20 mouse cellular contexts compared by ENCODE assay signal in the genomic region with DNA sequence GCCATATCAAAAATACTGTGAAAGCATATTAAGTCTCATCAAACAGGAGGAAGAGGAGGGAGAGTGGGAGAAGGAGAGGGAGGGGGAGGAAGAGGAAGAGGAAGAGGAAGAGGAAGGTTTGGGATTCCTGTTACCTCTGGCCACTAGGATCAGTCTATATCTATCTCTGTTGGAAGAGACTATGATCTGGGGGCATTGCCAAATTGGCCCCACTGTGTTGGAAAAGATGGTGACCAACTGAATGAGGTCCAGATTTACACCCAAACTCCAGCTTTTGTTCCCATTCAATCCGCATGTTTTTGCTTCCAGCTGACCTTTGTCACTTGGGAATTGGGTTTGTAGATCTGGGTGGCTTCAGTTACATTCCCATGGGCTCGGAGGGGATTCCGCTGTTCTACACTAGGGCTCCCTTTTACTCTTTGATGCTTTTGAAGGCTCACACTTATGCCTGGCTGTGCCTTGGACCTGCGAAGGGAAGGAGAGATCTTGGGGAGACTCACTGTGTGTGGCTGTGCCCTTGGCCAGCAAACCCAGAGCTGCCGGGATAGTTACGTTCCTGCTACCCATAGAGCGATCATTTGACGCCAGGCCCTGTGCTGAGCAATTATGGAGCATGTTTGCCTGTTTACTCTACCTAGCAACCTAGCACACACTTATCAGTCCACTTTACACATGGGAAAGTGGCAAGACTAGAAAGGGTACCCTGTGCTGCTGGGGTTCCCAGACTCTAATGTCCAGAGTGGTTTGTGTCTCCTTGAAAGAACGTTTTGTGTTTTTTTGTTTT.
DNase-seq lines count a peak whose midpoint lies in the region; ATAC-seq and TF ChIP-seq lines count a peak whose summit lies in the region.
"Had no signal": no experiment of that assay in that cellular context is flagged by ENCODE, and none has a peak within 500 bp of the region (broad histone marks: within the 10 kb centered on the region; RNA-seq: fewer than 3 reads in every experiment).

No protein-coding gene starts in this region.

- no peaks in the 10 kb centered on the region for H3K9me3 ChIP-seq in forebrain, embryonic 15.5 days
- no peaks in the 10 kb centered on the region for H3K9me3 ChIP-seq in forebrain, embryonic 11.5 days (ENCODE audit: control insufficient read depth, low read length)
- H3K9me3 ChIP-seq: embryonic facial prominence, embryonic 13.5 days; hindbrain, embryonic 12.5 days had no signal

- no peak overlapping the region for H3K4me2 ChIP-seq in forebrain, embryonic 15.5 days (replicated peaks)
- H3K4me2 ChIP-seq in forebrain, embryonic 11.5 days (ENCODE audit: low read depth, low read length, severe bottlenecking) = no peak overlapping the region
- H3K4me2 ChIP-seq: embryonic facial prominence, embryonic 13.5 days; hindbrain, embryonic 12.5 days had no signal

- no peak for TF ChIP-seq CTCF in heart, adult 2 months (IDR thresholded peaks at IDR 0.05)
- no peak for TF ChIP-seq CTCF in layer of hippocampus, adult 2 months (conservative IDR thresholded peaks at IDR 0.05)

- no peak for DNase-seq in forebrain, embryonic 11.5 days (ENCODE audit: low spot score)
- DNase-seq in heart, adult 2 months = peak in 1 of 2 experiments; percentile 41
- DNase-seq in heart, adult 8-10 months (ENCODE audit: low spot score) = no peak
- no peak for DNase-seq in layer of hippocampus, adult 2 months (ENCODE audit: low spot score in 2 of 2)
- DNase-seq in layer of hippocampus, postnatal 36 days = no peak
- no peak for DNase-seq in left cerebral cortex, adult 8-10 months (ENCODE audit: low spot score in 2 of 2)
- DNase-seq: adrenal gland, adult 2 months; adrenal gland, postnatal 25 days; cerebellum, adult 9-10 months; cerebellum, postnatal 36 days; gastrocnemius, adult 2 months; gastrocnemius, postnatal 25 days; kidney, adult 8-10 months had no signal

- TF ChIP-seq EP300 in heart, adult 2 months (IDR thresholded peaks at IDR 0.05; ENCODE audit: insufficient read depth, low read depth, low read length) = peak; percentile 50; the same call in 1 of the 2 replicates

- intact Hi-C loops in heart, adult 2 months (cut with DNase I) = no loop called here

- H3K79me2 ChIP-seq in heart, adult 2 months (replicated peaks; ENCODE audit: control insufficient read depth, insufficient read depth, low read length) = no peaks in the 10 kb centered on the region

- no peak for ATAC-seq in forebrain, embryonic 15.5 days (replicated peaks)
- ATAC-seq in forebrain, embryonic 11.5 days (replicated peaks; ENCODE audit: low FRiP score) = no peak
- ATAC-seq: hindbrain, embryonic 16.5 days; inflammation-experienced regulatory T-cells, adult 6 months; intestine, postnatal 0 days had no signal

- no peak overlapping the region for H3K4me3 ChIP-seq in forebrain, embryonic 15.5 days
- H3K4me3 ChIP-seq in forebrain, embryonic 11.5 days (ENCODE audit: low read depth, low read length) = no peak overlapping the region
- no peak overlapping the region for H3K4me3 ChIP-seq in heart, adult 2 months
- no peak overlapping the region for H3K4me3 ChIP-seq in layer of hippocampus, adult 2 months
- H3K4me3 ChIP-seq: embryonic facial prominence, embryonic 13.5 days; gastrocnemius, adult 2 months; hindbrain, embryonic 12.5 days had no signal

- WGBS in forebrain, embryonic 15.5 days = 73% methylated on average over 9 of the region's 9 CpGs
- WGBS in forebrain, embryonic 11.5 days = 86% methylated on average over 9 of the region's 9 CpGs
- WGBS in heart, adult 2 months = 71% methylated on average over 9 of the region's 9 CpGs

- no peaks in the 10 kb centered on the region for H3K36me3 ChIP-seq in forebrain, embryonic 15.5 days
- no peaks in the 10 kb centered on the region for H3K36me3 ChIP-seq in forebrain, embryonic 11.5 days (ENCODE audit: control insufficient read depth, insufficient read depth, low read length)
- H3K36me3 ChIP-seq in heart, adult 2 months (ENCODE audit: control insufficient read depth, insufficient read depth, low read length) = no peaks in the 10 kb centered on the region
- H3K36me3 ChIP-seq: embryonic facial prominence, embryonic 13.5 days; hindbrain, embryonic 12.5 days had no signal

- no peak overlapping the region for H3K9ac ChIP-seq in forebrain, embryonic 15.5 days (replicated peaks)
- H3K9ac ChIP-seq in forebrain, embryonic 11.5 days (ENCODE audit: low read length) = no peak overlapping the region
- no peak overlapping the region for H3K9ac ChIP-seq in heart, adult 2 months (ENCODE audit: low read depth, low read length)
- H3K9ac ChIP-seq: embryonic facial prominence, embryonic 13.5 days; hindbrain, embryonic 12.5 days had no signal

- H3K27me3 ChIP-seq in forebrain, embryonic 15.5 days = no peaks in the 10 kb centered on the region
- H3K27me3 ChIP-seq in forebrain, embryonic 11.5 days (ENCODE audit: control insufficient read depth, insufficient read depth, low read length) = no peaks in the 10 kb centered on the region
- no peaks in the 10 kb centered on the region for H3K27me3 ChIP-seq in heart, adult 2 months (ENCODE audit: control insufficient read depth, insufficient read depth, low read length)
- H3K27me3 ChIP-seq: CH12.LX; embryonic facial prominence, embryonic 13.5 days; hindbrain, embryonic 12.5 days had no signal

- peaks cover 30% of the 10 kb centered on the region for H3K4me1 ChIP-seq in forebrain, embryonic 15.5 days
- no peaks in the 10 kb centered on the region for H3K4me1 ChIP-seq in forebrain, embryonic 11.5 days (replicated peaks; ENCODE audit: control insufficient read depth, insufficient read depth, low read length)
- peaks cover 27% of the 10 kb centered on the region for H3K4me1 ChIP-seq in heart, adult 2 months (ENCODE audit: control insufficient read depth, insufficient read depth, low read length)

- TF ChIP-seq POLR2A in heart, adult 2 months (IDR thresholded peaks at IDR 0.05; ENCODE audit: insufficient read depth, low read depth, low read length) = no peak

- H3K27ac ChIP-seq in forebrain, embryonic 15.5 days (replicated peaks) = peak overlapping the region; percentile 84
- H3K27ac ChIP-seq in forebrain, embryonic 11.5 days (ENCODE audit: low read depth, low read length) = no peak overlapping the region
- peak overlapping the region; percentile 38; the same call in 1 of the 2 replicates for H3K27ac ChIP-seq in heart, adult 2 months
- H3K27ac ChIP-seq in layer of hippocampus, adult 2 months = peak overlapping the region; percentile 43; the same call in 1 of the 2 replicates
- H3K27ac ChIP-seq: embryonic facial prominence, embryonic 13.5 days; gastrocnemius, adult 2 months; hindbrain, embryonic 12.5 days had no signal
